Mouse (Mus musculus) testis, adult 2 months (tissue): ENCODE results near the gene Pparg.

Experiments
- CTCF ChIP-seq: fragments of 200-500 bp; IDR thresholded peaks from 2 replicates; pipeline ENCODE4 v1.5.1; 2012; ENCODE audit warnings: low read depth, mild to moderate bottlenecking, inconsistent platforms, low read length, moderate library complexity; ENCODE audit not compliant: control insufficient read depth, insufficient read depth, insufficient replicate concordance
- POLR2A ChIP-seq: fragments of 200-500 bp; IDR thresholded peaks from 2 replicates; pipeline ENCODE4 v1.6.1; 2012; ENCODE audit warnings: low read depth, mild to moderate bottlenecking, inconsistent platforms, low read length, moderate library complexity; ENCODE audit not compliant: control insufficient read depth

- TF ChIP-seq CTCF = no peak
- no peak for TF ChIP-seq POLR2A
These were observed 63.7 kb downstream of the Pparg start for GRCm38 (mm10) chr6:115424433-115424832.
